In genomic region chr2:140670457-140670856, GRCm38 (mm10) we compare ENCODE assay signal across 9 mouse cellular contexts. TPM values are rescaled to one million over a fixed set of nuclear protein-coding genes. Genes with fewer than 3 reads are reported as not detected.
A peak's percentile ranks its signal among the peaks of the same experiment; 100 is the strongest.
DNase-seq lines count a peak whose midpoint lies in the region; ATAC-seq lines count a peak whose summit lies in the region.
"Had no signal": no experiment of that assay in that cellular context is flagged by ENCODE, and none has a peak within 500 bp of the region (broad histone marks: within the 10 kb centered on the region; RNA-seq: fewer than 3 reads in every experiment).

No protein-coding gene starts in this region.

- no peaks in the 10 kb centered on the region for H3K36me3 ChIP-seq in embryonic facial prominence, embryonic 12.5 days
- no peaks in the 10 kb centered on the region for H3K36me3 ChIP-seq in hindbrain, embryonic 11.5 days (ENCODE audit: control insufficient read depth, insufficient read depth, low read length)
- H3K36me3 ChIP-seq: G1E had no signal

- peaks cover 12% of the 10 kb centered on the region for H3K4me1 ChIP-seq in embryonic facial prominence, embryonic 12.5 days
- H3K4me1 ChIP-seq in hindbrain, embryonic 11.5 days (replicated peaks; ENCODE audit: control insufficient read depth, insufficient read depth, low read length) = peaks cover 2% of the 10 kb centered on the region; the same call in 1 of the 2 replicates

- under 1% methylated on average over 12 of the region's 12 CpGs for WGBS in embryonic facial prominence, embryonic 12.5 days
- WGBS in hindbrain, embryonic 11.5 days = under 1% methylated on average over 12 of the region's 12 CpGs

- H3K4me3 ChIP-seq in embryonic facial prominence, embryonic 12.5 days = peak overlapping the region; percentile 62
- peak overlapping the region; percentile 56 for H3K4me3 ChIP-seq in hindbrain, embryonic 11.5 days (ENCODE audit: low read depth, low read length)

- 0 out of 2 replicates have a peak, but pooled peaks cover 4% of the 10 kb centered on the region for H3K27me3 ChIP-seq in embryonic facial prominence, embryonic 12.5 days
- H3K27me3 ChIP-seq in hindbrain, embryonic 11.5 days (ENCODE audit: control insufficient read depth, insufficient read depth, low read length) = no peaks in the 10 kb centered on the region

- peak; percentile 42 for DNase-seq in ovary, postnatal 10 days (ENCODE audit: low spot score)
- DNase-seq in ovary, adult 18-20 months (ENCODE audit: low spot score) = no peak
- DNase-seq in hindbrain, embryonic 11.5 days (ENCODE audit: low spot score) = peak; percentile 66
- DNase-seq in layer of hippocampus, adult 9-11 months = peak; percentile 45
- peak; percentile 11 for DNase-seq in lung, adult 18-20 months
- peak; percentile 41 for DNase-seq in retina, adult 2 months (ENCODE audit: low read depth, low spot score)
- DNase-seq in spleen, postnatal 10 days (ENCODE audit: low spot score in 2 of 2) = no peak

- peak overlapping the region; percentile 83 for H3K9ac ChIP-seq in embryonic facial prominence, embryonic 12.5 days
- peak overlapping the region; percentile 68 for H3K9ac ChIP-seq in hindbrain, embryonic 11.5 days (ENCODE audit: low read depth, low read length)

- H3K4me2 ChIP-seq in embryonic facial prominence, embryonic 12.5 days (replicated peaks) = peak overlapping the region; percentile 57
- H3K4me2 ChIP-seq in hindbrain, embryonic 11.5 days (replicated peaks; ENCODE audit: low read depth, low read length) = peak overlapping the region; percentile 64

- 0 out of 2 replicates have a peak, but pooled peaks have one; percentile 28 for ATAC-seq in embryonic facial prominence, embryonic 12.5 days (ENCODE audit: insufficient number of reproducible peaks, insufficient read depth, low FRiP score, low TSS enrichment)
- peak; percentile 32 for ATAC-seq in hindbrain, embryonic 11.5 days (ENCODE audit: low FRiP score)

- no peaks in the 10 kb centered on the region for H3K9me3 ChIP-seq in embryonic facial prominence, embryonic 12.5 days
- H3K9me3 ChIP-seq in hindbrain, embryonic 11.5 days (ENCODE audit: control insufficient read depth, low read length) = no peaks in the 10 kb centered on the region

- peak overlapping the region; percentile 90 for H3K27ac ChIP-seq in embryonic facial prominence, embryonic 12.5 days
- H3K27ac ChIP-seq in hindbrain, embryonic 11.5 days (ENCODE audit: low read depth, low read length) = peak overlapping the region; percentile 72; the same call in 1 of the 2 replicates

RNA-seq across cellular contexts. Expression of gene Flrt3, which starts 0.8 kb away (rescaled TPM):
- polyA plus RNA-seq in embryonic facial prominence, embryonic 12.5 days (2016; fragmentation: Nextera tagmentation; extraction: Ambion mirVana) = 77.2 and 86.0 TPM in 2 replicates
- polyA plus RNA-seq in hindbrain, embryonic 11.5 days (2014; fragmentation: Nextera tagmentation; extraction: Ambion mirVana) = 37.5 and 43.4 TPM in 2 replicates
- polyA plus RNA-seq: G1E had no signal

Comparison
In these comparisons a context has a peak if more than half of its experiments do, and no peak if none do; other contexts are left out.
1. DNase-seq: peak in ovary, postnatal 10 days (single experiment), hindbrain, embryonic 11.5 days (single experiment), layer of hippocampus, adult 9-11 months (single experiment), lung, adult 18-20 months (2 of 2) and retina, adult 2 months (single experiment); none in ovary, adult 18-20 months (single experiment) and spleen, postnatal 10 days (0 of 2).